Mouse (Mus musculus) MEL (cell line): ENCODE results near the gene Cenph. TPM values are rescaled to one million over a fixed set of nuclear protein-coding genes. Genes with fewer than 3 reads are reported as not detected.

ENCODE experiments used
- DNase-seq: peaks from one replicate; pipeline ENCODE4 v3.0.0; 2011; ENCODE audit warnings: low read depth, low spot score
- H3K27ac ChIP-seq: 2 replicates; pipeline ENCODE4 v1.5.1; 2012; ENCODE audit warnings: low read depth, mild to moderate bottlenecking, control low read depth, low read length, moderate library complexity; ENCODE audit not compliant: control insufficient read depth
- H3K27me3 ChIP-seq, 2 experiments: fragments of 150-350 bp in 1 of 2; sonication (generic) in 1 of 2; 2 replicates each; pipeline ENCODE4 v1.6.1; 2012; ENCODE audit warnings: low read length in 2 of 2, mild to moderate bottlenecking in 2 of 2, improper control_type of control experiment in 1 of 2, moderate library complexity in 1 of 2; ENCODE audit not compliant: insufficient read depth in 2 of 2, control insufficient read depth in 1 of 2
- H3K36me3 ChIP-seq, 2 experiments: 2 replicates each; pipeline ENCODE4 v1.6.1; 2012 to 2014; ENCODE audit warnings: low read length in 2 of 2, improper control_type of control experiment in 1 of 2, inconsistent platforms in 1 of 2, mild to moderate bottlenecking in 1 of 2; ENCODE audit not compliant: insufficient read depth in 2 of 2, control insufficient read depth in 1 of 2
- H3K4me1 ChIP-seq, 2 experiments: fragments of 150-350 bp in 1 of 2; sonication (generic) in 1 of 2; 2 replicates each; pipeline ENCODE4 v1.6.1; 2012; ENCODE audit warnings: low read length in 2 of 2, improper control_type of control experiment in 1 of 2, mild to moderate bottlenecking in 1 of 2; ENCODE audit not compliant: insufficient read depth in 2 of 2, control insufficient read depth in 1 of 2
- H3K4me3 ChIP-seq, 2 experiments: fragments of 150-350 bp in 1 of 2; sonication (generic) in 1 of 2; 2 replicates each; pipeline ENCODE4 v1.5.1; 2012; ENCODE audit warnings: low read depth in 2 of 2, low read length in 2 of 2, mild to moderate bottlenecking in 2 of 2, moderate library complexity in 2 of 2, control low read depth in 1 of 2, improper control_type of control experiment in 1 of 2; ENCODE audit not compliant: control insufficient read depth in 1 of 2, insufficient read depth in 1 of 2
- H3K79me2 ChIP-seq: 2 replicates; pipeline ENCODE4 v1.6.1; 2012; ENCODE audit warnings: mild to moderate bottlenecking, low read length, moderate library complexity; ENCODE audit not compliant: control insufficient read depth, poor library complexity, insufficient read depth
- H3K9ac ChIP-seq: 2 replicates; pipeline ENCODE4 v1.6.1; 2012; ENCODE audit warnings: low read depth, mild to moderate bottlenecking, control low read depth, low read length, moderate library complexity; ENCODE audit not compliant: control insufficient read depth, poor library complexity, severe bottlenecking
- H3K9me3 ChIP-seq: fragments of 150-350 bp; sonication (generic); replicated peaks from 2 replicates; pipeline ENCODE4 v1.6.1; 2012; ENCODE audit warnings: mild to moderate bottlenecking, low read length, improper control_type of control experiment, moderate library complexity; ENCODE audit not compliant: insufficient read depth
- CHD2 ChIP-seq: IDR thresholded peaks from 2 replicates; pipeline ENCODE4 v1.6.1; 2011; ENCODE audit warnings: low read length, improper control_type of control experiment
- E2F4 ChIP-seq: IDR thresholded peaks from 2 replicates; pipeline ENCODE4 v1.6.1; 2011; ENCODE audit warnings: low read depth, low read length, improper control_type of control experiment, borderline replicate concordance
- ELF1 ChIP-seq: IDR thresholded peaks from 2 replicates; pipeline ENCODE4 v1.6.1; 2014; ENCODE audit warnings: low read depth, mild to moderate bottlenecking, inconsistent platforms, low read length, improper control_type of control experiment, moderate library complexity
- ETS1 ChIP-seq: IDR thresholded peaks from 2 replicates; pipeline ENCODE4 v1.6.1; 2012; ENCODE audit warnings: low read depth, mild to moderate bottlenecking, inconsistent platforms, low read length, improper control_type of control experiment, moderate library complexity
- KAT2A ChIP-seq: conservative IDR thresholded peaks from 2 replicates; pipeline ENCODE4 v1.6.1; 2012; ENCODE audit warnings: low read depth, low read length, improper control_type of control experiment, inconsistent platforms
- MAX ChIP-seq: IDR thresholded peaks from 2 replicates; pipeline ENCODE4 v1.6.1; 2011; ENCODE audit warnings: low read length, improper control_type of control experiment
- MAZ ChIP-seq: IDR thresholded peaks from 2 replicates; pipeline ENCODE4 v1.6.1; 2012; ENCODE audit warnings: low read depth, mild to moderate bottlenecking, inconsistent platforms, low read length, improper control_type of control experiment
- MEF2A ChIP-seq: IDR thresholded peaks from 2 replicates; pipeline ENCODE4 v1.6.1; 2014; ENCODE audit warnings: low read depth, mild to moderate bottlenecking, inconsistent platforms, low read length, improper control_type of control experiment; ENCODE audit not compliant: poor library complexity, insufficient replicate concordance, severe bottlenecking; ENCODE audit errors: extremely low read depth
- MYC ChIP-seq: IDR thresholded peaks from 2 replicates; pipeline ENCODE4 v1.6.1; 2011; ENCODE audit warnings: low read depth, mild to moderate bottlenecking, low read length, improper control_type of control experiment, moderate library complexity
- NELFE ChIP-seq: IDR thresholded peaks from 2 replicates; pipeline ENCODE4 v1.6.1; 2011; ENCODE audit warnings: low read depth, low read length, improper control_type of control experiment
- NRF1 ChIP-seq: IDR thresholded peaks from 2 replicates; pipeline ENCODE4 v1.6.1; 2014; ENCODE audit warnings: low read depth, mild to moderate bottlenecking, inconsistent platforms, low read length, improper control_type of control experiment, moderate library complexity; ENCODE audit not compliant: poor library complexity, insufficient read depth, severe bottlenecking
- POLR2A ChIP-seq, 2 experiments: IDR thresholded peaks; 2 replicates each; pipeline ENCODE4 v1.6.1; 2011 to 2012; ENCODE audit warnings: low read length in 2 of 2, mild to moderate bottlenecking in 2 of 2, control low read depth in 1 of 2, improper control_type of control experiment in 1 of 2, low read depth in 1 of 2, moderate library complexity in 1 of 2; ENCODE audit not compliant: control insufficient read depth in 1 of 2, insufficient read depth in 1 of 2, poor library complexity in 1 of 2
- POLR2AphosphoS5 ChIP-seq: IDR thresholded peaks from 2 replicates; pipeline ENCODE4 v1.6.1; 2012; ENCODE audit warnings: low read depth, borderline replicate concordance, mild to moderate bottlenecking, inconsistent platforms, low read length, moderate library complexity, mixed read lengths
- RCOR1 ChIP-seq: IDR thresholded peaks from 2 replicates; pipeline ENCODE4 v1.6.1; 2012; ENCODE audit warnings: low read depth, mild to moderate bottlenecking, inconsistent platforms, low read length, improper control_type of control experiment
- TAL1 ChIP-seq: IDR thresholded peaks from 2 replicates; pipeline ENCODE4 v1.6.1; 2012; ENCODE audit warnings: mild to moderate bottlenecking, inconsistent platforms, low read length, moderate library complexity, mixed read lengths
- TBP ChIP-seq: IDR thresholded peaks from 2 replicates; pipeline ENCODE4 v1.8.0; 2011; ENCODE audit warnings: low read depth, low read length, improper control_type of control experiment
- UBTF ChIP-seq: IDR thresholded peaks from 2 replicates; pipeline ENCODE4 v1.6.1; 2012; ENCODE audit warnings: low read depth, mild to moderate bottlenecking, inconsistent platforms, low read length, improper control_type of control experiment, moderate library complexity, borderline replicate concordance; ENCODE audit not compliant: insufficient read depth
- USF1 ChIP-seq: IDR thresholded peaks from 2 replicates; pipeline ENCODE4 v1.6.1; 2014; ENCODE audit warnings: low read depth, mild to moderate bottlenecking, inconsistent platforms, low read length, improper control_type of control experiment, moderate library complexity
- ZC3H11A ChIP-seq: IDR thresholded peaks from 2 replicates; pipeline ENCODE4 v1.6.1; 2012; ENCODE audit warnings: low read depth, mild to moderate bottlenecking, inconsistent platforms, low read length, improper control_type of control experiment
- polyA plus RNA-seq, 2 experiments: library from polyadenylated mRNA; stranded (reverse) in 1 of 2; unstranded in 1 of 2; fragments of >175 nt in 1 of 2; fragments of >200 nt in 1 of 2; gene quantifications; 2 replicates each; pipeline versions ENCODE4 v1.2.1 to v1.2.4; 2012; ENCODE audit warnings: low replicate concordance in 2 of 2, low read depth in 1 of 2; ENCODE audit not compliant: insufficient read length in 2 of 2, insufficient read depth in 1 of 2, missing spikeins in 1 of 2
- total RNA-seq: library from RNA; depleted of rRNA; stranded (reverse); fragments of 300-350 nt; gene quantifications from 2 replicates; pipeline ENCODE4 v1.2.3, GENCODE M21; 2012

Gene Cenph
- total and polyA plus RNA-seq, 3 experiments: 33.3 to 48.8 TPM; not detected in 1

- peaks cover 2 to 18% of the 10 kb centered on the region in 2 experiments; a peak in 3 of 4 replicates for H3K36me3 ChIP-seq
- H3K27ac ChIP-seq: no peak overlapping the region
- H3K4me1 ChIP-seq: peaks cover 2 to 22% of the 10 kb centered on the region in 2 experiments; a peak in 3 of 4 replicates
- no peaks in the 10 kb centered on the region for H3K9me3 ChIP-seq
- H3K79me2 ChIP-seq: peaks cover 17% of the 10 kb centered on the region
- H3K9ac ChIP-seq: no peak overlapping the region
- H3K27me3 ChIP-seq: no peaks in the 10 kb centered on the region
- DNase-seq: no peak
- H3K4me3 ChIP-seq: no peak overlapping the region
- TF ChIP-seq USF1 (no peak), MAX (no peak), KAT2A (no peak), POLR2A (IDR thresholded peaks at IDR 0.05; ENCODE audit: control insufficient read depth in 1 of 2, insufficient read depth in 1 of 2, low read depth in 1 of 2, low read length in 2 of 2, poor library complexity in 1 of 2) (no peak), MEF2A (no peak), NRF1 (no peak), TAL1 (no peak), MYC (no peak), CHD2 (no peak), ETS1 (no peak), ELF1 (no peak), E2F4 (no peak), ZC3H11A (no peak), TBP (no peak), MAZ (no peak), UBTF (no peak), POLR2AphosphoS5 (no peak), RCOR1 (no peak)
These were observed 32.9 kb downstream of the Cenph start for GRCm38 (mm10) chr13:100742831-100743230.

- Histone ChIP-seq H3K27me3 (no peaks in the 10 kb centered on the region), H3K9ac (no peak overlapping the region), H3K9me3 (no peaks in the 10 kb centered on the region), H3K4me1 (peaks cover 0 to 8% of the 10 kb centered on the region in 2 experiments; a peak in 2 of 4 replicates), H3K4me3 (no peak overlapping the region), H3K36me3 (peaks cover 0 to 20% of the 10 kb centered on the region in 2 experiments; a peak in 3 of 4 replicates), H3K79me2 (peaks cover 26% of the 10 kb centered on the region), H3K27ac (no peak overlapping the region)
- TF ChIP-seq KAT2A (no peak), POLR2A (IDR thresholded peaks at IDR 0.05; ENCODE audit: control insufficient read depth in 1 of 2, insufficient read depth in 1 of 2, low read depth in 1 of 2, low read length in 2 of 2, poor library complexity in 1 of 2) (no peak), TBP (peak; percentile 75), NELFE (no peak)
- DNase-seq: no peak
These were observed 42.9 kb downstream of the Cenph start for GRCm38 (mm10) chr13:100732756-100733155.
